Mouse (Mus musculus): Measurements from ENCODE around the gene Psip1. TPM values are rescaled to one million over a fixed set of nuclear protein-coding genes. Genes with fewer than 3 reads are reported as not detected.
"Not testable (repeated sequence)": the region's sequence is repeated elsewhere in the genome, so short reads cannot be mapped to it uniquely, and the experiment has no call there.

Gene Psip1
- polyA plus RNA-seq, 1 experiment from 2014 or later, result 202 TPM

DNA sequence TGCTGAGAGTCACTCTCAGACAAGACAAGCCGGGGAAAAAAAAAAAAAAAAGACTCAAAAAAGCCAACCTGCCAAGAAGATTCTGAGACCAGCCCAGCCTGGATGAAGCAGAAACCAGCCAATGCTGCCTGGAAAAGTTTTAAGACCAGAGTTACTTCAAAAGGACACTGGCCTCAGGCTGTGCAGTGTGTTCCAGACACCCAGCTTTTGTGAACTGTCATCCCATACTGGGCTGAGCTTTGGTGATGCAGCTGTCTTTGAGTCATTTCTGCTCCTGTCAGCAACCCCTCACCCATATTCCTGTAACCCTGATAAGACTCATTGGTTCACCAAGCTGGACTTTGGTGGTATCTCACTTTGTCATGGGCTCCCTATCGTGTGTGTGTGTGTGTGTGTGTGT, 26.4 kb upstream of the Psip1 start:
- H3K27ac ChIP-seq (ENCODE audit: low read depth, low read length), result no peak overlapping the region
- H3K4me3 ChIP-seq (ENCODE audit: low read length), result no peak overlapping the region
- no peaks in the 10 kb centered on the region for H3K36me3 ChIP-seq (ENCODE audit: control insufficient read depth, insufficient read depth, low read length)
- H3K9ac ChIP-seq (ENCODE audit: low read depth, low read length), result no peak overlapping the region
- H3K27me3 ChIP-seq (ENCODE audit: control insufficient read depth, insufficient read depth, low read length), result no peaks in the 10 kb centered on the region
- H3K4me1 ChIP-seq (ENCODE audit: control insufficient read depth, insufficient read depth, low read length), result no peaks in the 10 kb centered on the region
- no peak for ATAC-seq (ENCODE audit: low FRiP score, low TSS enrichment)
- no peaks in the 10 kb centered on the region for H3K9me3 ChIP-seq (ENCODE audit: control insufficient read depth, low read length)
- 44% methylated on average over 2 of the region's 2 CpGs for WGBS
- no peak overlapping the region for H3K4me2 ChIP-seq (replicated peaks; ENCODE audit: low read depth, low read length)

DNA sequence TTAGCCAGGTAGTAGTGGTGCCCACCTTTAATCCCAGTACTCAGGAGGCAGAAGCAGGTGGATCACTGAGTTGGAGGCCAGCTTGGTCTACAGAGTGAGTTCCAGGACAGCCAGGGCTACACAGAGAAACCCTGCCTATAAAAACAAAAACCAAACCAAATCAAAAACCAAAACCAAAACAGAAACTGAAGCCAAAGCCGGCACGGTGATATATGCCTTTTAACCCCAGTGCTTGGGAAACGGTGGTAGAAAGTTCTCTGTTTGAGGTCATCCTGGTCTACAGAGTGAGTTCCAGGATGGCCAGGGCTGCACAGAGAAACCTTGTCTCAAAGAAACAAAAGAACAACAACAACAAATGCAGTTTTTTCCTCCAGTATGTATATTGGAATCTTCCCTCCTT, 26.0 kb upstream of the Psip1 start:
- Histone ChIP-seq H3K36me3 (ENCODE audit: control insufficient read depth, insufficient read depth, low read length) (no peaks in the 10 kb centered on the region), H3K4me2 (replicated peaks; ENCODE audit: low read depth, low read length) (no peak overlapping the region), H3K27ac (ENCODE audit: low read depth, low read length) (no peak overlapping the region), H3K4me3 (ENCODE audit: low read length) (no peak overlapping the region), H3K9me3 (ENCODE audit: control insufficient read depth, low read length) (no peaks in the 10 kb centered on the region), H3K4me1 (ENCODE audit: control insufficient read depth, insufficient read depth, low read length) (no peaks in the 10 kb centered on the region), H3K27me3 (ENCODE audit: control insufficient read depth, insufficient read depth, low read length) (no peaks in the 10 kb centered on the region), H3K9ac (ENCODE audit: low read depth, low read length) (no peak overlapping the region)
- 70% methylated on average over 3 of the region's 3 CpGs for WGBS
- ATAC-seq (ENCODE audit: low FRiP score, low TSS enrichment), result no peak

DNA sequence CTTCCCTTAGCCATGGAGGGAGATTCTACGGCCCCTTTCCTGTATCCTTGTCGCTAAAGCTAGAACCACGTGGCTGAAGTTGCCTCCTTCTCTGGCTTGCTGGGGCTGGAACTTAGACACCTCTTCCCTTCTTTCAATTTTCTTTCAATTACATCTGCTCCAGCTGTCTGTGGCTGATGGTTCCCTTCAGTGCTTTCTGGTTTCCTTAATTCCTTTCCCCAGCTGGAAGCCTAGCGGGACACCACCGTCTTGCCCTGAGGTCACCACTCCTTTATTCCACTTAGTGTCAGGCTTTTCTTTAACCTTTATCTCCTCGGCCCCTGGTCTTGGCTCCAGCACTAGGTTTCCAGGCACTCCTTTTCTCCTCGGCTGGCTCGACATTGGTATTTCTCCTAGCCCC, 24.8 kb upstream of the Psip1 start:
- Histone ChIP-seq H3K36me3 (ENCODE audit: control insufficient read depth, insufficient read depth, low read length) (no peaks in the 10 kb centered on the region), H3K9ac (ENCODE audit: low read depth, low read length) (no peak overlapping the region), H3K4me2 (replicated peaks; ENCODE audit: low read depth, low read length) (no peak overlapping the region), H3K27me3 (ENCODE audit: control insufficient read depth, insufficient read depth, low read length) (no peaks in the 10 kb centered on the region), H3K27ac (ENCODE audit: low read depth, low read length) (no peak overlapping the region), H3K9me3 (ENCODE audit: control insufficient read depth, low read length) (no peaks in the 10 kb centered on the region), H3K4me1 (ENCODE audit: control insufficient read depth, insufficient read depth, low read length) (no peaks in the 10 kb centered on the region), H3K4me3 (ENCODE audit: low read length) (no peak overlapping the region)
- ATAC-seq (ENCODE audit: low FRiP score, low TSS enrichment), result no peak
- 70% methylated on average over 8 of the region's 8 CpGs for whole genome bisulfite sequencing

DNA sequence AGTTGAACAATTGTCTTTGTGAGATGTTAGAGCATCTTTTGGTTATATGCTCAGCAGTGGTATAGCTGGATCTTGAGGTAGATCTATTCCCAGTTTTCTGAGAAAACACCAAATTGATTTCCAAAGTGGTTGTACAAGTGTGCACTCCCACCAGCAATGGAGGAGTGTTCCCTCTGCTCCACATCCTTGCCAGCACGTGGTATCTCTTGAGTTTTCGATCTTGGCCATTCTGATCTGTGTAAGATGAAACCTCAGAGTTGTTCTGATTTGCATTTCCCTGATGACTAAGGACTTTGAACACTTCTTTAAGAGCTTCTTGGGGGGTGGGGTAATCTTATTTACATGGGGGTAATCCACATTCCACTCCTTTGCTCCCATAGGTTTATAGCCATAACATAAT, 23.3 kb upstream of the Psip1 start:
- ATAC-seq (ENCODE audit: low FRiP score, low TSS enrichment), result no peak
- Histone ChIP-seq H3K4me3 (ENCODE audit: low read length) (no peak overlapping the region), H3K4me1 (ENCODE audit: control insufficient read depth, insufficient read depth, low read length) (no peaks in the 10 kb centered on the region), H3K4me2 (replicated peaks; ENCODE audit: low read depth, low read length) (no peak overlapping the region), H3K9ac (ENCODE audit: low read depth, low read length) (no peak overlapping the region), H3K27ac (ENCODE audit: low read depth, low read length) (no peak overlapping the region), H3K9me3 (ENCODE audit: control insufficient read depth, low read length) (no peaks in the 10 kb centered on the region), H3K36me3 (ENCODE audit: control insufficient read depth, insufficient read depth, low read length) (no peaks in the 10 kb centered on the region), H3K27me3 (ENCODE audit: control insufficient read depth, insufficient read depth, low read length) (no peaks in the 10 kb centered on the region)
- 39% methylated on average over 2 of the region's 2 CpGs for whole genome bisulfite sequencing

DNA sequence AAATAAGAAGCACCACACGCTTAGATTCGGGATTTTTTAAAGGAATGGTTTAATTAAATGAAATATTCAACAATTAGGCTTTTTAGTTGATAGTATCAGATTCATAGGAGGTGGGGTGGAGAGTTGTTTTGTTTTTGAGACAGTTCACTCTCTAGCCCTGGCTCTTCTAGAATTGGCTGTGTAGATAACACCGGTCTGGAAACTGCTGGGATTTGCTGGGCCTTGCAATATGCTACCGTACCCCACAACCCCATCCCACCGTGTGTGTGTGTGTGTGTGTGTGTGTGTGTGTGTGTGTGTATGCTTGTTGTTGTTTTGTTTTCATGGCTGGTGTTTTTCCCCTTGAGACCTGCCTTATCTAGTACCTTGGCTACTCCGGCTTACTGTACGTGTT, 14.8 kb upstream of the Psip1 start:
- H3K27me3 ChIP-seq (ENCODE audit: control insufficient read depth, insufficient read depth, low read length), result no peaks in the 10 kb centered on the region
- H3K9ac ChIP-seq (ENCODE audit: low read depth, low read length), result no peak overlapping the region
- ATAC-seq (ENCODE audit: low FRiP score, low TSS enrichment), result no peak
- H3K27ac ChIP-seq (ENCODE audit: low read depth, low read length), result no peak overlapping the region
- H3K36me3 ChIP-seq (ENCODE audit: control insufficient read depth, insufficient read depth, low read length), result no peaks in the 10 kb centered on the region
- H3K4me1 ChIP-seq (ENCODE audit: control insufficient read depth, insufficient read depth, low read length), result no peaks in the 10 kb centered on the region
- WGBS, result 42% methylated on average over 7 of the region's 7 CpGs
- peak overlapping the region; percentile 28; the same call in 1 of the 2 replicates for H3K4me3 ChIP-seq (ENCODE audit: low read length)
- H3K9me3 ChIP-seq (ENCODE audit: control insufficient read depth, low read length), result no peaks in the 10 kb centered on the region
- H3K4me2 ChIP-seq (replicated peaks; ENCODE audit: low read depth, low read length), result peak overlapping the region; percentile 45

DNA sequence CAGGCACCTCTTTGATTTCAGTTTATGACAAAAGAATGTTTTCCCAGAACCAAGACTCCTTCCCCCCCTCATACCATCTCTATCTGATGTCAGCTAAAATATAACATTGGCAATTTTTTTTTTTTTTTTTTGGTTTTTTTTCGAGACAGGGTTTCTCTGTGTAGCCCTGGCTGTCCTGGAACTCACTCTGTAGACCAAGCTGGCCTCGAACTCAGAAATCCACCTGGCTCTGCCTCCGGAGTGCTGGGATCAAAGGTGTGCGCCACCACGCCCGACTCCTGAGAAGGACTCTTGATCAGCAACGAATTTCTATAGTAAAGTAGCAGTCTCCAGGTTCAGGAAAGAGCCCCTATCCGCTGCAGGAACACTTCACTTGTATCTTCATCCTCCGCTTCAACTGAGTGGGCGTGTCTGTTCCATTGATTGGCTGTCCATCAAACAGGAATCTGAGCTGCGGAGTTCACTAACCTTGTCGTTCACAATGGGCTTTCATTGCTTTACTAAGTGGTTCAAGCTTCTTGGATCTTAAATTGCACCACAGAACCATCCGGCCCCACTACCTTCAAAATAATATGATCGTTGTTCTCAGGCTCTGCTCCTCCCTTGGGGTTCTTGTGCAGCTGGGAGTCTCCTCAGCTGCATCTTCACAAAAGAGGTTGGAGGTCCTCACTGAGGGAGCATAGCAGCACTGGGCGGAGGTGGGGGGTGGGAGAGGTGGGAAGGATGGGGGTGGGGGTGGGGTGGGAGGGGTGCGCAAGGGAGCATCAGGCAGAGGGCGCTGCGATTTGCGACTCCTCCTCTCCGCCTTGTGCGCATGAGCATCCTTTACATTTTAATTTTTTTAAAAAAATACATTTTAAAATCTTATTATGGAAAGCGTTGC, 14.1 kb upstream of the Psip1 start:
- Histone ChIP-seq H3K9me3 (ENCODE audit: control insufficient read depth, low read length) (no peaks in the 10 kb centered on the region), H3K4me3 (ENCODE audit: low read length) (peak overlapping the region; percentile 28), H3K27me3 (ENCODE audit: control insufficient read depth, insufficient read depth, low read length) (no peaks in the 10 kb centered on the region), H3K27ac (ENCODE audit: low read depth, low read length) (no peak overlapping the region), H3K4me2 (replicated peaks; ENCODE audit: low read depth, low read length) (peak overlapping the region; percentile 45), H3K9ac (ENCODE audit: low read depth, low read length) (no peak overlapping the region), H3K4me1 (ENCODE audit: control insufficient read depth, insufficient read depth, low read length) (no peaks in the 10 kb centered on the region), H3K36me3 (ENCODE audit: control insufficient read depth, insufficient read depth, low read length) (no peaks in the 10 kb centered on the region)
- ATAC-seq (ENCODE audit: low FRiP score, low TSS enrichment), result peak; percentile 60
- 10% methylated on average over 22 of the region's 22 CpGs for WGBS

DNA sequence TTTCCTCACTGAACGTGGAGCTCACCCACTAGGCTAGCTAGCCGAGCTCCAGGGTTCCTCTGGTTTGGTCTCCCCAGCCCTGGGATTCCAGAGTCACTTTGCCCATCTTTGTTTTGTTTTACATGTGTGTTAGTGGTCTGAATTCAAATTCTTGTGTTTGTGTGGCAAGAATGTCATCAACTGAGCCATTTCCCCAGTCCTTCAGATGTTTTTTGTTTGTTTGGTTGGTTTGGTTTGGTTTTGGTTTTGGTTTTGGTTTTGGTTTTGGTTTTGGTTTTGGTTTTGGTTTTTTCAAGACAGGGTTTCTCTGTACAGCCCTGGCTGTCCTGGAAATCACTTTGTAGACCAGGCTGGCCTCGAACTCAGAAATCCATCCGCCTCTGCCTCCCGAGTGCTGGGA, 10.8 kb upstream of the Psip1 start:
- not testable (repeated sequence) for H3K4me3 ChIP-seq (ENCODE audit: low read length)

DNA sequence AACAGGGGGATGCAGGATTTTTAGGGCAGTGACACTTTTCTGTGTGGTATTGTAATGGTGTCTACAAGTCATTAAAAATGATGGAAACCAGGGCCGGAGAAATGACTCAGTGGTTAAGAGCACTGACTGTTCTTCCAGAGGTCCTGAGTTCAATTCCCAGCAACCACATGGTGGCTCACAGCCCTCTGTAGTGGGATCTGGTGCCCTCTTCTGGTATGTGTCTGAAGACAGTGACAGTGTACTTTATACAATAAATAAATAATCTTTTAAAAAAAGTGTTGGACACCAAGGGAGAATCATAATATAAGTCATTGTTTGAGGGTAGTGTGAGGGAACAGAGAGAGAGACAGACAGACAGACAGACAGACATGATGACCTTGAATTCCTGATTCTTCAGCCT, 6.9 kb upstream of the Psip1 start:
- Histone ChIP-seq H3K4me1 (ENCODE audit: control insufficient read depth, insufficient read depth, low read length) (no peaks in the 10 kb centered on the region), H3K27ac (ENCODE audit: low read depth, low read length) (no peak overlapping the region), H3K9me3 (ENCODE audit: control insufficient read depth, low read length) (no peaks in the 10 kb centered on the region), H3K4me3 (ENCODE audit: low read length) (no peak overlapping the region), H3K36me3 (ENCODE audit: control insufficient read depth, insufficient read depth, low read length) (no peaks in the 10 kb centered on the region), H3K9ac (ENCODE audit: low read depth, low read length) (no peak overlapping the region), H3K4me2 (replicated peaks; ENCODE audit: low read depth, low read length) (no peak overlapping the region), H3K27me3 (ENCODE audit: control insufficient read depth, insufficient read depth, low read length) (no peaks in the 10 kb centered on the region)
- 97% methylated on average over 1 of the region's 1 CpGs for WGBS
- no peak for ATAC-seq (ENCODE audit: low FRiP score, low TSS enrichment)

More for the DNA sequence above, 10.8 kb upstream of the Psip1 start:
- not testable (repeated sequence) for H3K36me3 ChIP-seq (ENCODE audit: control insufficient read depth, insufficient read depth, low read length); H3K9ac ChIP-seq (ENCODE audit: low read depth, low read length); H3K27ac ChIP-seq (ENCODE audit: low read depth, low read length); H3K27me3 ChIP-seq (ENCODE audit: control insufficient read depth, insufficient read depth, low read length); H3K9me3 ChIP-seq (ENCODE audit: control insufficient read depth, low read length); H3K4me1 ChIP-seq (ENCODE audit: control insufficient read depth, insufficient read depth, low read length); ATAC-seq (ENCODE audit: low FRiP score, low TSS enrichment); H3K4me2 ChIP-seq (replicated peaks; ENCODE audit: low read depth, low read length)
- WGBS, result 91% methylated on average over 5 of the region's 5 CpGs

DNA sequence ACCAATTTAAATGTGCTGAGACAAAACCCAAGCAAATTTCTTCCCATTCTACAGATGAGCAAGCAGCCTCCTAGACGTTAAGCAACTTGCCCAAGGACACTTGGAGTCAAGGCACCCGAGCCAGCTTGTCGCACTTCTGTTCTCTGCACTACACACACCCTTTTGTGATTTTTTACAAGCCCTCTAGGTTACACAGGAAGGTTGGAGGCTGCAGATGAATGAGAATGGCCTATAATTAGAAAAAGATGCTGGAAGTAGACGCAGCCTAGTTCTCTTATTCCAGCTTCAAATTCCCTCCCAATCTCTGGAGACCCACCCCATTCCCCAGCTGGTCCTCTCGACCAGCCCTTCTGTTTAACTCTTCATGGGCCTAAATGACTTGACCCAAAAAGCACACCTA, 2.9 kb upstream of the Psip1 start:
- no peak overlapping the region for H3K4me3 ChIP-seq (ENCODE audit: low read length)
- no peaks in the 10 kb centered on the region for H3K9me3 ChIP-seq (ENCODE audit: control insufficient read depth, low read length)
- H3K4me1 ChIP-seq (ENCODE audit: control insufficient read depth, insufficient read depth, low read length), result peaks cover 9% of the 10 kb centered on the region

More for the DNA sequence above, 2.9 kb upstream of the Psip1 start:
- no peaks in the 10 kb centered on the region for H3K27me3 ChIP-seq (ENCODE audit: control insufficient read depth, insufficient read depth, low read length)
- 32% methylated on average over 5 of the region's 5 CpGs for WGBS
- peaks cover 6% of the 10 kb centered on the region for H3K36me3 ChIP-seq (ENCODE audit: control insufficient read depth, insufficient read depth, low read length)
- no peak overlapping the region for H3K9ac ChIP-seq (ENCODE audit: low read depth, low read length)
- no peak overlapping the region for H3K27ac ChIP-seq (ENCODE audit: low read depth, low read length)
- no peak overlapping the region for H3K4me2 ChIP-seq (replicated peaks; ENCODE audit: low read depth, low read length)
- ATAC-seq (ENCODE audit: low FRiP score, low TSS enrichment), result no peak

Data from kidney, embryonic 14.5 days (tissue).